Mouse (Mus musculus): Measurements from ENCODE around the gene Pin1.
"Not testable (repeated sequence)": the region's sequence is repeated elsewhere in the genome, so short reads cannot be mapped to it uniquely, and the experiment has no call there.

The Pin1 gene

DNA sequence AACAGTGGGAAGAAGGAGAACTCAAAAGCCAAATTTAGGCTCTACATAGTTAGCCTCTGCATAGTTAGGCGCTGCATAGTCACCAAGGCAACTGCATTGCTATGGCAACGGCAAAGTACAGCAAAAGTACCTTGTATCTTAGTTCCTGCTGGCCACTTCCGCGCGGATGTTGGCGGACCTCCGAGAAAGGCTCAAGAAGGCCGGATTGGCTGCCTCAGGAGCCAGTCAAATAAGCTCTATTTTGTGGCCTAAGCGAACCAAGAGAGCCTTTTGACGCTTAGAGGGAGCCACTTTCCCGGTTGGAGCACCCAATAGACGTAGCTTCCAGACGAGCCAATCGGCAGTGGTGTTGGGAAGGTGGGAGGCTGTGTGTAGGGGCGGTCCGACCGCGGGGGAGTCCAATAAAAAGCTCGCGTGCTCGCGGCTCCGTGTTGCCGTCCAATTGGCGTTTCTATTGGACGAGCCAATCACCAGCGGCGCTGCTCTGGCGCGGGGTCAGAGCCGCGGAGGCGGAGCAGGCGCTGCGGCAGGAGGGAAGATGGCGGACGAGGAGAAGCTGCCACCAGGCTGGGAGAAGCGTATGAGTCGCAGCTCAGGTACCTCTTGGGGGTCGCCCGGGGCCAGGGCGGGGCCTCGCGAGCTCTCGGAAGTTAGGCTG lies at the start of gene Pin1:
Gene Pin1 (plus strand): TSS at position 494 of the 658 bp plus-strand sequence.
- peak; percentile 93 for ATAC-seq (ENCODE audit: low TSS enrichment)

DNA sequence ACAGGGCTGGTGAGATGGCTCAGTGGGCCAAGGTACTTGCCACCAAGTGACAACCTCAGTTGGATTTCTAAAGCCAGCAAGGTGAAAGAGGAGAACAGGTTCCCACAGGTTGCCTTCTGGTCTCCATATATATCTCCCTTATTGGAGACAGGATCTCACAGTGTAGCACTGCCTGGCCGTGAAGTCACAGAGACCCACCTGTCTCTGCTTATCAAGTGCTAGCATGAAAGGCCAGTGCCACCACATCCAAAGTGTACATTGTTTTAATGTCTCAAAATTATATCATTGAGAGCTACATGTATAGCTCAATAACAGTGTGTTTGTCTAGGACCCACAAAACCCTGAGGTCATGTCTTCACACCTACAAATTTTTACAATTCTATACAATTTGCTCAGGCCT lies 45.6 kb upstream of the Pin1 start:
- ATAC-seq (ENCODE audit: low TSS enrichment), result no peak

DNA sequence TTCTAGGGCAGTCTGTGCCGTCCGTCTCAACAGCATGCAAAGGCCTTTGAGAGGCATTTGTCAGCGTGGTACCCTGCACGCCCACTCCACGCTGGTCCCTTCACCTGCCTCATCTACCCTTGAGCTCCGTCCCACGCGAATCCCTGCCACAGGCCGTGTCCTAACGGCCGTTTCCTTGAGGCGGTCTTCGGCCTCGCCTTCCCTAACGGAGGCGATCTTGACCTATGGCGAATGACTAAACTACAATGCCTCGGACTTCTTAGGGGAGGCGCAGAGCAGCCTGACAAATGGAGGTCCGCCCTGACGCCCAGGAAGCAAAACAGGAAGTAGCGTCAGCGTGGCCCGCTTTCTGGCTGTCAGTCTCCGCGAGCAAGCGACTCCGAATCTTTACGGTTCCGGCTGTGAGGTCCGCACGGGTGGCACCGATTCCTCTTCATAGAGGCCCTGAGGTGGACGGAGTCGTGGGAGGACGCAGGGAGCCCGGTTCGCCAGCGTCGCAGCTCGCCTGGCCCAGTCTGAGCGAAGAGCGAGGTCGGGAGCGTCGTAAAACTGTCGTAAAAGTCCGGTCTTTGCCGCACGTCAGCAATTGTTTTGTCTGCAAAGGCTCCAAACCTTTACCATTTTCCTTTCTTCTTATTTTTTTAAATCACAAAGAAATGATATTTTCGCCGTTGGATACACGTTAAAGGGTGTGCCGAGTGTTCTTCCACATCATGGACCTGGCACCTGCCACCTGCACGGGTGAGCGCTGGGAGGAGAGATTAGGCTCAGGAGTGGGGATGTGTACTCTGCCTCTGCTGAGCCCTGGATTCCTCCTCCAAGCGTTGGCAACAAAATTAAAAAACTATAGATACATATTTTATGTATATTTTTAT lies 44.6 kb upstream of the Pin1 start:
- peak; percentile 96 for ATAC-seq (ENCODE audit: low TSS enrichment)

DNA sequence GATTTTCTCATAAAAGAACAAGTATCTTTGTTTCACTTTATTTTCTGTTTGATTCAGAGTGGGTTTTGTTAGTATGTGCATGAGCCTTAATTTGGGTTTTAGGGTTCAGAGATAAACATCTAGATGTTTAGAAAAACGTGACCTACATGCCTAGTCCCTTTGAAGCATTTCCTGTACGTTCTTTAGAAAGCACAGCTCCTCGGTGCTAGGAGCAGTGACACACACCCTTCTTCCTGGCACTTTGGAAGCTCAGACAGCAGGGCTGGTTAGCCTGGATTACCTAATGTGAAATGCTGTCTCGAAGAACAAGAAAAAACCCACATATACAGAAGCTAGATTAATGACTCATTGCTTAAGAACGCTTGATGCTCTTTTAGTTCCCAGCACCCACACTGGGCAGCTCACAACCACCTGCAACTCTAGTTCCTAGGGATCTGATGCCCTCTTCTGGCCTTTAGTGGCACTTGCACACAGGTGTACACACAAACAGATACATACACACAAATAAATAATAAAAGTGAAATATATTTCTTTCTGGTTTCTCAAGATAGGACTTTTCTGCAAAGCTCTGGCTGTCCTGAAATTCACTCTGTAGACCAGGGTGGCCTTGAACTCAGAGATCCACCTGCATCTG lies 41.9 kb upstream of the Pin1 start:
- no peak for ATAC-seq (ENCODE audit: low TSS enrichment)

DNA sequence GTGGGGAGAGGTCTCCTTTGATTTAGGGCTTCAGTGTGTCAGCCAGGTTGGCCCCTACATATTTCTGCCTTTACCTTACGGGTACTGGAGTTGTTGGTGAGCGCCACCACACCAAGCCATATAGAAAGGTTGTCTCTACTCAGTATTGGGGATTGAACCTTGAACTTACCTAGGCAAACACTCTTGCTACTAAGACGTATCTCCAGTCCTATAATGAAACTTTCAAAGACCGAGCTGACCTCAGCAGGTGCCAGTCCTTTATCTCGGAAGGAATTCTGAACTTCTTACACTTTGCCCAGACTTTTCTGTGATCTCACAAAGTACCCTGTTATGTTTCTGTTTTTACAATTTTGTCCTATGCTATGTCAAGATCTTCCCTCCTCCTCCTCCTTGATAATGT lies 39.9 kb upstream of the Pin1 start:
- no peak for ATAC-seq (ENCODE audit: low TSS enrichment)

DNA sequence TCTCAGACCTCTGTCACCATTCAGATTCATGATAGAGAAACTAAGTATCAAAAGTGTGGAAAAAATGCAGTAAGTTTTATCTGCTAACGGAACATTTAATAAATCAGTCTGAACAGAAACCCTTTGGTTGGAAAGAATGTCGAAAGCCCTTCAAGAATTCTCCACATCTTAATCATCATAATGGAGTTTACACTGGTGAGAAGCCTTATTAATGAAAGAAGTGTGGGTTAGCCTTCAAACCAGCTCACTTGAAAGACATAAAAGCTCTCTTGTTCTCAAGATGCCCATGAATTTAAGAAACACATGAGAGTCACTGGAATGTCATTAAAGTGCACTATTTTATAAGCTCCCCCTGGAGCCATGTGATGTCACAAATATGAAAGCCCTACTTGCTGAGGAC lies 35.2 kb upstream of the Pin1 start:
- ATAC-seq (ENCODE audit: low TSS enrichment), result no peak

DNA sequence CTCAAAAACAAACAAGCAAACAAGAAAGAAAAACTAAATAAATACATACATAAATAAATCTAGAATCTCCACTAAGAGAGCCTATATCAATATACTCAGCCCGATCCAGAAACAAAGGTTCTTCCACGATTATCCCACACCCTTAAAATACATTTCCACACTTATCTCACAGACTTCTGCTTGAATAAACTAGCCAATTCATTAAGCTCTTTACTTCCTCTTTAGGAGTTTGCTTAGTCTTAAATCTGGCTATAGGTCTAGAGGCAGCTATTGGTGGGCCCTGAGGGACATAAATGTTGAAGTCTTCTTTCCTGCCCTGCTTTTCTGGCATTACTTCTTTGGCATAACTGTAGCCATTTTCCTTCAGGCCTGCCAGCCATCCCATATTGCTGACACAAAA lies 20.6 kb upstream of the Pin1 start:
- ATAC-seq (ENCODE audit: low TSS enrichment), result no peak

DNA sequence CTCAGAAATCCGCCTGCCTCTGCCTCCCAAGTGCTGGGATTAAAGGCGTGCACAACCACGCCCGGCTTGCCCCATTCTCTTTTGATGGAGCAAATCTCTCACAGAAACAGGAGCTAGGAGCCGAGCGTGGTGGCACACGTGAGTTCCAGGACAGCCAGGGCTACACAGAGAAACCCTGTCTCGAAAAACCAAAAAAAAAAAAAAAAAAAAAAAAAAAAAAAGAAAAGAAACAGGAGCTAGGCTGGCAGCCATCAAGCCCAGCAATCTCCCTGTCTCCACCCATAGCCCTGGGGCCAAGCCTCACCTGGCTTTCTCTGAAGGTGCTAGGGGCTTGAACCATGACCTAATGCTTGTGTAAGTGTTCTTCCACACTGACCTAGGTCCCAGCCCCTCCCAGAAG lies 16.2 kb upstream of the Pin1 start:
- not testable (repeated sequence) for ATAC-seq (ENCODE audit: low TSS enrichment)

DNA sequence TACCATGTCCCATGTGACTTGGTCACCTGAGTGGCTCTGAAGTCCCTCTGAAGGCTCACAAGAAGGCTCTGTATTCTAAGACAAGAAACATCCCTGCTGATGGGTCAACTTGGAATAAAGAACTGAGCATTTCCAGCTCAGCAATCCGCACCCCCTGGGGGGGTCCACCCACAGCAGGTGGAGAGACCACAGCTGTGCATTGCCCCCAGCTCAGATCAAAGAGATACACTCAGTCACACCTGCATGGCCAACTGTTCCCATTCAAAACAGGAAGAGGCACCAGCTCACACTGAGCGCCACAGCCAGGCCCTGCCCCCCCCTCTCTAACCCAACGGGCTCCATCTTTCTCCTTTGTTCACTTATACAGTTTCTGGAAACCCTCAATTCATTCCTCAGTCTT lies 15.6 kb upstream of the Pin1 start:
- no peak for ATAC-seq (ENCODE audit: low TSS enrichment)

DNA sequence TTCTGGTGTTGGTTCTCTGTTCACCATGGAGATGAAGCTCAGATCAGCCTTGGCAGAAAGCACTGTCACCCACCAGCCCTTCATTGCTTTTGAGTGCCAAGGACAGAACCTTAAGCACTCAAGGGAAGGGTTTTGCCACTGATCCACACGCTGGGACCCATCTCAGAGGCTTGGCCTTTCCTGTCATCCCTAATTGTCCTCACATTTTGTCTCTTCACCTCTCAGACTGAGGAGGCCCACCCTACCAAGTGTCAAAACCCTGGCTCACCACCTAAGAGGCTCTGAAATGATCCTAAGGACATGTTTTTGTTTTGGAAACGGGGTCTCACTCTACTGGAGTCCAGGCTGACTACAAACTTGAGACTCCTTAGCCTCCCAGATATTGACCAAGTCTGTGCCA lies 15.1 kb upstream of the Pin1 start:
- ATAC-seq (ENCODE audit: low TSS enrichment), result no peak

DNA sequence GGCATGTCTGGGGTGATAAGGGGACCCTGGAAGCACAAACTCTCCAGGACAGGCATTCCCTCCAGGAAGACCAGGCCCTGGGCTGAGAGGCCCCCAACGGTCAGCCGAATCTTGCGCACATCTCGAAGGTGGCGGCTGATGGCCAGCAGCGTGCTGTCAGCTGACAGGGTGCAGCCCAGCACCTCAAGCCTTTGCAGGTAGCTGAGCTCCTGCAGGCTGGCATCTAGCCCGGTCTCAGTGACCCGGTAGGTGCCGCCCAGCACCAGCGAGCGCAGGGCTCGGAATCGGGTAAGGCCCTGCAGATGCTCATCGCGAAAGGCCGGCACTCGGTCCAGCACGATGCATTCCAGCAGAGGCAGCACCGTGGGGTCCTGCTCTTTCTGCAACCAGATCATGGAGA lies 13.3 kb upstream of the Pin1 start:
- no peak for ATAC-seq (ENCODE audit: low TSS enrichment)

DNA sequence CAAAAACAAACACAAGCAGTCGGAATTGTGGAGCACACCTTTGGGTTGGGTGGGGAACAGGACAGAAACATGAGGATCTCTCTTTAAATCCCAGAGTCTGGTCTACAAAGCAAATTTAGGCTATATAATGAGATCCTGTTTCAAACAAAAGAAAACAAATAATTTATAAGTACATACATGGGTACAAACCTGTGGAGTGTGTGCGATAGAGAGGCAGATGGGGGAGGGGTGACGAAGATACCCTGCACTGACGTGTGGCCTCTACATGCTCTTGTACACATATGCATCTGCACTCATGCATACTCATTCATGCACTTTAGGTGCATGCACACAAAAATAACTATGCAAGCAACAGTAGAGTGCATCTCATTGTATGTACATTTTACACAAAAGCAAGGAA lies 12.4 kb upstream of the Pin1 start:
- no peak for ATAC-seq (ENCODE audit: low TSS enrichment)

DNA sequence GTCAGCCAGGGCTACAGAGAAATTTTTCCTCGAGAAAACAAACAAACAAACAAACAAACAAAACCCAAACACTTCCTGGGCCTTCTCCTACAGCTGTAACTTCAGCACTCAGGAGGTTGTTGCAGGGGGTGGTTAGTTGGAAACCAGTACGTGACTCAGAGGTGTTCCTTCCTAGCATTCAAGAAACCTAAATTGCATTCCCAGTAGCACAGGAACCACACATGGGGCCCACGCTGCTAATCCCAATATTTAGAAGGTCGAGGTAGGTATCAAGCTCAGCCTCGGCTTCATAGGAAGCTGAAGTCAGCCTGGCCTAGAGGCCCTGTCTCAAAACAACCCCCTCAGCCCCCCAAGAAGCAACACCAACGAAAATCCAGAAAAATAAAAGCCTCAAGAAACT lies 10.4 kb upstream of the Pin1 start:
- no peak for ATAC-seq (ENCODE audit: low TSS enrichment)

DNA sequence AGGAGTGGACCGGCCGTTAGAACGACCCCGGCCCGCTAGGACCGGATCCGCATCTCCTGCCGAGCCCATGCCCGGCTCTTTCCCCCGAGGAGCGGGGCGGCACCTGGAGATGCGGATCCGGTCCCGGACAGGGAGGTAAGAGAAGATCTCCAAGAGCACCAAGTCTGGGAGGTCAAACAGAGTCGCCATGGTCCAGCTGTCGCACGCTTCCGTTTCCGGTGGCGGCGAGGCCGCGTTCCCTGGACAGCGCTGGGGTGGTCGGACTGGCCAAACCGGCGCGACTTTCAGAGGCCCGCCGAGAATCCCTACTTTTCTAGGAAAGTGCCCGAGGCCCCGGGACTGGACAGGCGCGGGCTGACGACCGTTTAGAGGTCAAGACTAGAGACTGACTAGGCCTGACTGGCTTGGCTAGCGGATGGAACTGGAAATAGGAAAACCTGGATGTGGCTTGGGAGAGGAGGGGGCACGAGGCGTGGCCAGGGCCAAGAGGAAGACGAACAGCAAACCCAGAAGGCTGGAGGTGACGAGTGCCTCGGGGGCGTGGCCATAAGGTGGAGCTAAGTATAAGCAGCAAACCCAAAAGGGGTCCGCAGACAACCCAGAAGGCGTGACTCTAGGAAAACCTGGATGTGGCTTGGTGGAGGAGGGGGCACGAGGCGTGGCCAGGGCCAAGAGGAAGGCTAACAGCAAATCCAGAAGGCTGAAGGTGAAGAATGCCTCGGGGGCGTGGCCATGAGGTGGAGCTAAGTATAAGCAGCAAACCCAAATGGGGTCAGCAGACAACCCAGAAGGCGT lies 9.6 kb upstream of the Pin1 start, which contains the start of gene Ubl5:
Gene Ubl5 (plus strand): TSS at position 778 of the 795 bp plus-strand sequence.
- ATAC-seq (ENCODE audit: low TSS enrichment), result no peak

DNA sequence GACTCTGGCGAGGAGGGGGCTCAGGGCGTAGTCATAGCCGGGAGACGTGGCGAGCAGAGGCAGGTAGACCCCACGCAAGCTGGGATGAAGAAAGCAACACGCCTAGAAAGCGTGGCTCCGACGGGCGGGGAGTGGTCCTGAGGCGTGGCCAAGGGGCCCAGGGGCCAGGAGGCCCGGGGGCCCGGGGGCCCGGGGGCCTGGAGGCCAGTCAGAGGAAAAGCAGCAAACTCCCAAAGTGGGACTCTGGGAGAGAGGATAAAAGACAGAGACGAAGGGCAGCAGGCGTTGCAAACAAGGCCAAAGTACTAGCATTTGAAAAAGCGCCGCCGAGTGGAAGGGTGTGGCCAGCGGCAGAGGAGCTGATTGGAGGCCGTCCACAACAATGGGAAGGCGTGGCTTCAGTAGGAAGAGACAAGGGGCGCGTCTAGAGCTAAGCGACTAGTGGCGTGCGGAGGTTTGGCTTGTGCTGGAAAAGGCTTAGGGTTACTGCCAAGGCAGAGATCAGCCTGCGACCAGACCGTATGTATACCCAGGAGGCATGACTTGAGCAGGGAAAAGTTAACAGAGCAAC lies 8.9 kb upstream of the Pin1 start:
- peak; percentile 56 for ATAC-seq (ENCODE audit: low TSS enrichment)

DNA sequence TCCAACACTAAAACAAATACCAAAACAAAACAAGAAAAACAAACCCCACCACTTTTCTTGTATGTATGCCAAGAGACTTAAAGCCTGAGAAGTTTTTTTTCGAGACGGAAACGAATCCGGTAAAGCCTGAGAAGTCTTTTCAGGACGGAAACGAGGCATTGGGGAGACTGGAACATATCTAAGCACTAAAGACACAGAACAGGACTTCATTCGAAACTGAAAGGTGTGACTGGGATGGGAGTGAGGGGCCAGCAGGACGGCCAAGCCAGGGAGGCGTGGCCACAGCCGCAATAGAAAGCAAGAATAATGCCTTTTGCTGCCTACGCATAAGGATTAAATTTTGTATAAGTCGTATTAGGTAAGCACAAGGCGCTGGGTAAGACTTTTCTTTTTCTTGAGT lies 8.1 kb upstream of the Pin1 start:
- ATAC-seq (ENCODE audit: low TSS enrichment), result no peak

DNA sequence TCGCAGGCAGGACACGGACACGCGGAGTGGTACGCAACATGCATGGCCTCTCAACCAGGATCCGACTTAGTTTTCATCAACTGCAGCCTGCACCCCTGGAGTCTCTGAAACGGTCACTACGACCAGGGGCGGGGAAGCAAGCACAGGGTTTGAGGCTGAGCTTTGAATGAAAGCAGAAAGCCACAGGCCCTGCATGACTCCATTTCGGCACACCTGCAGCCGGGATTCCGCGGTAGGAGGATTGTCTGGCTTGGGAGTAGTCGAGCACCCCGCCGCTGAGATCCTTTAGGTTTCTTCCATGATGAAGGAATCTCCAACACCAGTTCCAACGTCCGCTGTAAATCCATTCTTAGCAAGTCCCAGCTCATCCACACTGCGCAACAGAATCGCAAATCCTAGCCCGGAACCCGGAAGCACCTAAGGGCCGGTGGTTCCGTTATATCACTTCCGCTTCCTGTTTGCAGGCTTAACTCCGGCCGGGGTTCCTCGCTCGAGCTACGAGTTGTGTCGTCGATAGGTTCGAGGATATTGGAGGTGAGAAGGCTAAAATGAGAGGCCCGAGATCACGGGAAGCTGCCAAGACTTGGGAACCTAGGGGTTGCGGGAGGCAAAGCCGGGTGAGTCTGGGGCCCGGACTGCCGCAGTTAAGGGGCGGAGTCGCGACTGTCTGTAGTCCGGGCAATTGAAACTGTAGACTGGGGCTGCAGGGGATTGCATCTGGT lies 7.4 kb upstream of the Pin1 start, which contains the start of gene Fbxl12:
Gene Fbxl12 (minus strand): TSS at position 408 of the 722 bp plus-strand sequence.
- peak; percentile 89 for ATAC-seq (ENCODE audit: low TSS enrichment)

DNA sequence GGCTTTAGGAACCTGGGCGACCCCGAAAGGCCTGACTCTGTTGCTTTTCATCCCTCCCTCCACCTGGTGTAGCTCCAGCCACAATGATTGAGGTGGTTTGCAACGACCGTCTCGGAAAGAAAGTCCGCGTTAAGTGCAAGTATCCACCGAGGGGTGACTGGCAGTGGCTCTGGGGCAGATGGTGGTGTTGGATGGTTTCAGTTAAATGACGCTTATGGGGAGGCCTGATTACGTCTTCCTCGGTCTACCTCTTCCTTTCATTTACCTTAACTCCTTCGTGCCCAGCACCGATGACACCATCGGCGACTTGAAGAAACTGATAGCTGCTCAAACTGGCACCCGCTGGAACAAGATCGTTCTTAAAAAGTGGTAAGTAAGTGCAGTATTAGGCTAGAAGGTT lies 6.8 kb upstream of the Pin1 start:
- 0 out of 2 replicates have a peak, but pooled peaks have one; percentile 32 for ATAC-seq (ENCODE audit: low TSS enrichment)

DNA sequence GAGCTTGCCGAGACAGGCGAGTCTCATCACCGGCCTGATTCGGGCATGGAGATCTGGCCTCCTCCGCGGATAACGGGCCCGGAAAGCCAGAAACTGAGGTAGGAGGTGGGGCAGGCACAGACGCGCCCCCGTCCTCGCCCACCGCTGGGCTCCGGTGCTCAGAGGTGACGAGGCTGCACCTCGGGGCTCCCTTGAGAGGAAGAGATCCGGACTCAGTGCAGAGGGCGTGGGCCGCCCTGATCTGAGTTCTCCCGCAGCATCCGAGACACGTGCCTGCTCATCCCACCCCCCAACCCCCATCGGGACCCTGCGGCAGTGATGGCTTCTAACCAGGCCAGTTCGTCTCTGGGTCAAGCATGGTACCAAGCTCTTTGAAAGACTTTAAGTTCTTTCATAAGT lies 364 bp downstream of the Pin1 start:
- ATAC-seq (ENCODE audit: low TSS enrichment), result peak; percentile 2; the same call in 1 of the 2 replicates

DNA sequence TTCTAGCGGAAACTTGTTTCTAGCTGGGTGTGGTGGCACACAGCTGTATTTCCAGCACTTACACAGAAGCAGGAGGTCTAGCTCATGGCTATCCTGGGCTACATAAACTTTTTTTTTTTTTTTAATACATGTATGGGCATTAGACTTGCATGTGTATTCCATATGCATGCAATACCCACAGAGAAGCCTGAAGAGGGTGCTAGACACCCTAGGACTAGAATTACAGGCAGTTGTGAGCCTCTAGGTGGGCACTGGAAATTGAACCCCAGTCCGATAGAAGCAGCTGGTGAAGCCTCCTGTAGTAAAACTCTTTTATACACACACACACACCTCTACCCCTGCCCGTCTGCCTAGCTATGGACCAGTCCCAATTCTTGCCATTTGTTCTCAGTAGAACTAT lies 2.0 kb downstream of the Pin1 start:
- ATAC-seq (ENCODE audit: low TSS enrichment), result no peak

DNA sequence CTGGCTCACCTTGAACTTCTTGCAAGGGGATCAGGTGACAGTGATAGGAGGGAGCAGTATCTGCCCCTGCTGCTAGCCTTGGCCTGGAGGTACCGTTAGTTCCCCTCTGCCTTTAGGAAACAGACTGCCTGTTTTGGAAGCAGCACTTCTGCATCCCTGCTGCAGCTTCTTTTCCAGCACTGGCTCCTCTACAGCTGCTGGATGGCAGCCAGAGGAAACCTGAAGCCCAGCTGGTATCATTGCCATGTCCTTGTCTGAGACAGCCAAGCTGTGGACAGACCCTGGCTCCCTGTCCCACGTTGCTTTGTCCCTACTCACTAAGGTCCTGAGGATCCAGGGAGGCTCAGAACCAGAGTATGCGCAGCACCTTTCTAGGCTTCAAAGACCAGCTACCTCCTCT lies 5.7 kb downstream of the Pin1 start:
- ATAC-seq (ENCODE audit: low TSS enrichment), result no peak
